Mouse (Mus musculus): Measurements from ENCODE around the gene Timm50.

Gene Timm50

DNA sequence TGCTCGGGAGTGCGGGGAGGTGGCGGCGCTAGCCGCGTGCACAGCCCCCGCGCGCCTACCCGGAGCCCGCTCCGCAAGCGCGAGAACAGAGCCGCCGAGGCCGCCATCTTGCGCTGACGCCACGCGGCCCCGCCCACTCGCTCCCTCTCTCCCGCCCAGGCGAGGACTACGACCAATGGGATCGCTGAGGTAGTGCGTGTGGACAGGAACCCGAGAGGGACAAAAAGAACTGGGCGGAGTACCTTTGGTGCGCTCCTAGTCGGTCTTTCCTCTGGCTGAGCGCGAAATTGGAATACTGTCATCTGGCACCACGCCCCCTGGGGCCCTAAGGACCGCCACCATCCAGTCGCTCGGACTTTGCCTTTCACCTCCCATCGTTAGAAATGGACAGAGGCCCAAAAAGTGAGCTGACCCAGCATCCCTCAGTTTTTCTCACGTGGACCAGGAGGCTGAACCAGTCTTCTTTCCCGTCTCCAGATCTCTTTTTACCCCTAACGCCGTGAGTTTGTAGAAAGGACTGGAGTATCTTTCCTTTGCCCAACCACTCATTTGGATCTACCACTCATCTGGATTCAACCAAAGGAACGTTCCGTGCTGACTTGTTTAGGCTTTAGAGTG is at the start of gene Timm50:
Gene Timm50, minus strand, starts transcription at position 147 of the 618 bp plus-strand sequence.
- DNase-seq (ENCODE audit: extremely low read depth, low read depth) = peak; percentile 94

DNA sequence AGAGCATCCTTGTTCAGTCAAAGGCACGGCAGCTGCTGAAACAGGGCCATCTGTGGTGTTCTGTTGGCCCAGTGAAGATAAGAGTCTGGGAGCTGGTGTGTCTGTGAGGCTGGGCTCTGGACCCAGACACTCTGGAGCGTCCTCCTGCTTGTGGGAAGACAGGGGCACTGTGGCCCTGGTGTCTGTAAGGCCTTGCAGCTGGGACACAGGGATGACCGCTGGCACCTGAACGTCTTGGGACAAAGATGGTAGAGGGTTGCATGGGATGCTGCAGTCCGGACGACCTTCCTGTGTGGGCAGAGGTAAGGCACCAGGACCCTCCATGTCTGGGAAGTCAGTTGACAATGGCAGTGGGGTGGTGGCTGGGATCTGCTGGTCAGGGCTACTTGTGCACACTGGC is 48.4 kb upstream of the Timm50 start:
- no peak for DNase-seq (ENCODE audit: extremely low read depth, low read depth)

DNA sequence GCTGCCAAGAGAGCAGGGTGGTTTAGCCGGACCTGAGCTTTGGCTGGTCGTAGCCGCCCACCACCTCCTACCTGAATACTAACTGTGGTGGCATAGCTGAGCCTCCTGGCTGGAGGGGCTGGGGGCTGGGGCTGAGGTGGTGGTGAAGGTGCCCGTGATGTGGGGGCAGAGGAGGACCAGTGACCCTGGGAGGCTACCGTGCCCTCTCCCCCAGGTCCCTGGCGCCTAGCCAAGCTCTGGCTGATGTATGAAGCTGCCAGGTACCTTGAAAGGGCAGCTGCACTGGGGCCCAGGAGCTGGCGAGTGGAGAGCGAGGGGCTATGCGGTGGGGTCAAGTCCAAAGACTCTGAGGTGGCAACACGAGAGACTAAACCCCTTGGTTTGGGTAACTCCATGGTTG is 48.0 kb upstream of the Timm50 start:
- no peak for DNase-seq (ENCODE audit: extremely low read depth, low read depth)

DNA sequence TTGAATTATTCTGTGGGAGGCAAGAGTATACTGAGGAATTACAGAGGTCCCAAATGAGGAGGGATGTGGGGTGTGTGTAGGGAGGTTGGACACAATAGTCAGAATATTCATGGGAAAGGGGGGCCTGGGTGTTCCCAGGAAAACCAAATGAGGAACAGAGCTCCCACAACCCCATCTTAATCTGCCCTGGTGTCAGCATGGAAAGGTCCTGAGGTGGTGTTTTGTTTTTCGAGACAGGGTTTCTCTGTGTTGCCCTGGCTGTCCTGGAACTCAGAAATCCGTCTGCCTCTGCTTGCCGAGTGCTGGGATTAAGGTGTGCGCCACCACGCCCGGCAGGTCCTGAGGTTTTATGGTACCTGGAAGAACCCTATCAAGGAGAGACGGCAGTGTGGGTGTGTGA is 46.6 kb upstream of the Timm50 start:
- no peak for DNase-seq (ENCODE audit: extremely low read depth, low read depth)

DNA sequence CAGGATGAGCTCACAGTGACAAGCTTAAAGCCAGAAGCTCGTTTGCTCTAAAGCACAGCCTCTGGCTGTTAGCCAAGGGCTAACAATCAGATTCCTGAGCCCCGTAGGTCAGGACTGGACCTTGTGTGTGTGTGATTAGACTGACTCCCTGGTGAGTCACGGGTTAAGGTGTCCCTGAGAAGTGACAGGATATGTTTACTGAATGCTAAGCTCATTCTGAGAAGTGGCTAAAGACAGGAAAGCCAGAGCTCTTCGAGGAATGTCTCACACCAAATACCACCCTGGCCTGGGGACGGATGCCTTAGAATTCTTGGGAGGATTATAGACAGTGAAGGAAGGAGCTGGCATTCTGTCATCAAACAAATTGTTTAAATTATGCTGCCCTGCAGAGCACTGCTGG is 46.1 kb upstream of the Timm50 start:
- DNase-seq (ENCODE audit: extremely low read depth, low read depth) = no peak

DNA sequence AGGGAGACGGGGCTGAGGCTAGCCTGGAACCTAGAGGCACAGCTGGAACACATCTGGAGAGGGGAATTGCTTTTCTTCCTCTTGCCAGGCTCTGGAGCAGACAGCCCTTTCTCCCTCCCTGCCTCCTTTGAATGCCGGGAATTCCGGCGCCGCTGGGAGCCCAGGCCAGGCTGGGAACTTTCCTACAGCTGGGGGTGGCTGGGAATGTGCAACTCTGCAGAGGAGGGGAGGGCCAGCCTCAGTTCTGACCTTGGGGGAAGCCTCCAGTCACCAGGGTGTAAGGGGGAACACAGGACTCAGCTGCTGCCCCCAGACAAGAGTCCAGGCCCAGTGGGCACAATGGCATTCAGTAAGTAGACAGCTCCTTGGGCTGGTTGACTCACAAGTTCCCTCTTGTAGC is 45.1 kb upstream of the Timm50 start:
- no peak for DNase-seq (ENCODE audit: extremely low read depth, low read depth)

DNA sequence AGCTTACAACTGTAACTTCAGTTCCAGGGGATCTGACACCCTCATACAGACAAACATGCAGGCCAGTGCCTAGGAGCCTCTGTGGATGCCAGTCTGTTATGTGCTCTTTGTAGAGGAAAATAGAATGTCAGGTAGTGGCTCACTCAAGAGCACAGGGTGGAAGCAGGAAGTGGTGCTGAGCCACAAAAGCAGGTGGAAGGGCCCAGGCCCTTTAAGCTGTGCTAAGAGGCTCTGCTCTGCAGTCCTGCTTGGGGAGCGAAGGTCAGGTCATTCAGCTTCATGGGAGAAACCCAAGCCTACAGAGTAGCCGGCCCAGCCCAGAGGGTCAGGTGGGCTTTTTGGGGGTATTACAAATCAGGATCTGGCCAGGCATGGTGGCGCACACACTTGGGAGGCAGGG is 43.3 kb upstream of the Timm50 start:
- DNase-seq (ENCODE audit: extremely low read depth, low read depth) = no peak

DNA sequence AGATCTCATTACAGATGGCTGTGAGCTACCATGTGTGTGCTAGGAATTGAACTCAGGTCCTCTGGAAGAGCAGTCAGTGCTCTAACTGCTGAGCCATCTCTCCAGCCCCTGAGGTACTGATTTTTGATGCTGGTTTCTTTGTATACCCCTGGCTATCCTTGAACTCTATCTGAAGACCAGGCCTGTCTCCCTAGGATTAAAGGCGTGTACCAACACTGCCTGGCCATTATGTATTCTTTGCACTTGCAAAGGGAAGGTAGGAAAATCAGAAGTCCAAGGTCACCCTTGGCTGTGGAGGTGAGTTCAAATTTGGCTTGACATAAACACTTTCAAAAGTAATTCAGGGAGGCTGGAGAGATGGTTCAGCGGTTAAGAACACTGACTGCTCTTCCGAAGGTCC is 42.7 kb upstream of the Timm50 start:
- DNase-seq (ENCODE audit: extremely low read depth, low read depth) = no peak

DNA sequence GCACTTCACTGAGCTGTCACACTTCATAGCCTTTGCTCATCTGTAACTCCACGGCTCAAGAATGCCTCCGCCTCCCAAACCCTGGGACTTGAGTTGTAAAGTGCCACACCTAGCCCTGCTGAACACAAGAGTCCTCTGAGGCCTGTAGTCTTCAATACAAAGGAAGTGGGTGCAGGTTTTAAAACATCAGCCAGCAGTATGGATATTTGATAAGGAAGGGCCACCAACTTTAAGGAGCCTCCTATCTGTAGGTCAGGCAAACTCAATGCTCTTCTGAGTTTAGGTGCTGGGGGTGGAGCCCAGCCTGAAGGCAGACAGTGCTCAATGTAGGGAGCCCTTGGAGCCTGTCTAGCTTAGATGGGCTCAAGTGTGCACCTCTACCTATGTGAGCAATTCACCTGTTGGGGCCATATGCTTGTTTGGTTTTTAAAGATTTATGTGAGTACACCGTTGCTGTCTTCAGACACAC is 42.3 kb upstream of the Timm50 start:
- DNase-seq (ENCODE audit: extremely low read depth, low read depth) = no peak

DNA sequence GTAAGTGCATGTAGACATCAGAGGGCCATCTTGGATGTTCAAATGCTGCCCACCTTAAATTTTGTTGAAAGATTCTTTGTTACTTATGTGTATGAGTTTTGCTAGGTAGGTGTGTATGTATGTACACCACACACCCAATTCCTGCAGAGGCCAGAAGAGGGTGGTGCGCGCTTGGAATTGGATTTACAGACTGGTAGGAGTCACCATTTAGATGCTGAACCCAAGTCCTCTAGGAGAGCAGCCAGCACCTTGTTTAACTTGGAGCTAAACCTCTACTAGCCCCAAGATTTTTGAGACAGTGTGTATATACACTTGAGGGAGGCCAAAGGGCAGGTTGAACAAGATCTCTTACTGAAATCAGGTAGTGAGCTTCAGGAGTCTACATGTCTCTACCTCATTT is 41.4 kb upstream of the Timm50 start:
- no peak for DNase-seq (ENCODE audit: extremely low read depth, low read depth)

DNA sequence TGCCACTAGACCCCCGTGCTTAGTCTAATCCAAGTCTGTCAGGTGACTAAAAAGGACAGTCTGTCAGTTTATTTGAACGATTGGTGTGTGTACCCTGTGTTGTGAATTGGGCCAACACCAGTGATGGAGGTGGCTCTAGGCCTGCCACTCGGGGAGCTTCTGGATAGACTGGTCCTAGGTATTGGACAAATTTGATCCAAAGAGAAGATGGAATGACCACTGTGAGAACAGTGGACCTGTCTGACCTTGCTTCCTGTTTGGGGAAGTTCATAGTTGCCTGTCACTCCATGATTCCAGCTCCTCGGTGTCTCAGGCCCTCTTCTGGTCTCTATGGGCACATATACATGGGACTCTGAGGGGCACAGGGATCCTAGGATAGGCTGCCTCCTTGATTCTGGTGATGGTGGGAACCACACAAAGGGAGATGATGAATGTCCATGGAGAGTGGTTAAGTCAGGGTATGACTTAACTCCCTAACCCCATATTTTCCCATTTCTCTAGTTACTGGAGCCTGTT is 39.9 kb upstream of the Timm50 start:
- DNase-seq (ENCODE audit: extremely low read depth, low read depth) = no peak

DNA sequence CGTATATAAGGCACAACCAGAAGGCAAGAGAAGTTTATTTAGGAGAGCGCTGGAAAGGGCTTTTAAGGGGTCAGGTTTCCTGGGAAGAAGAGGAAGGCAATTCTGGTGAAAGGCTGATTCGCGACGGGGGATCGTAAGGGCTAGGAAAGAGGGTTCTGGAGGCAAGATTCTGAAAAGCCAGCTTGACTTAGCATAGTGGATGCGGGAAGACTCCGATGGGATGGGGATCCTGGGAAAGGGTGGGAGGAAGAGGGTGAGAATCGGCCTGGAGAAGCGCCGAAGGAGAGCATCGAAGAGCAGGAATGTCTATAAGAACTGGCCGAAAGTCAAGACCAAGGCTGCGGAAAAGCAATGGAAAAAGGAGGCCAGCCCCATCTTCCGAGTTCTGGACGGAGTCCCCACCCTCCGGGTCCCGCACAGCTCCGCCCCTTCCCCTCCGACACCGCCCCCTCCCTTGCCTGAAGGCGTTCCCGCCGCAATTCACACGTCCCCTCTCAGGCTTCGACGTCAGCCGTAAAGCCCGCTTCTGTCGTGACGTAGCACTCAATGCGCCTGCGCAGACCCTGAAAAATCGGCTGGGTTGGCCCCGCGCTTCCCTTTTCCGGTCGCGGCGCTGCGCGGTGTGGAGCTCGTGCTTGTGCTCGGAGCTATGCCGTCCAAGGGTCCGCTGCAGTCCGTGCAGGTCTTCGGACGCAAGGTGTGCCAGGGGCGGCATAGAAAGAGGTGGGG is 38.4 kb upstream of the Timm50 start, which contains the start of gene Rps16:
Gene Rps16, plus strand, starts transcription at position 498 of the 729 bp plus-strand sequence.
- peak; percentile 81 for DNase-seq (ENCODE audit: extremely low read depth, low read depth)

DNA sequence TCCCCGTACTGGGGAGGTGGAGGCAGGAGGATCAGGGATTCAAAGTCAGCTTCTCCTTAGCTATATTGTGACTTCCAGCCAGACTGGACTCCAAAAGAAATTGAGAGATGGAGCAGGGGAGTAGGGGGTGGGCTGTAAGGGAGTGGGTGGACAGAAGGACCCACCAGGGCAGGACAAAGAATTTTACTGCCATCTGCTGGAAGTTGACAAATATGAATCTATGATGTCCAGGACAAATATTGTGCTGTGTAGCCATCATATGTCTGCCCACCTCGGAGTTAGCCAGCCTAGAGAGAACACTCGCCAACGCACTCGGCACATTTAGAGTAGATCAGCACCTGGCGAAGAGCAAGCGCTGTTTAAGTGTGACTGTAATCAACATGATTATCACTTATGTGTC is 36.7 kb upstream of the Timm50 start:
- DNase-seq (ENCODE audit: extremely low read depth, low read depth) = no peak

DNA sequence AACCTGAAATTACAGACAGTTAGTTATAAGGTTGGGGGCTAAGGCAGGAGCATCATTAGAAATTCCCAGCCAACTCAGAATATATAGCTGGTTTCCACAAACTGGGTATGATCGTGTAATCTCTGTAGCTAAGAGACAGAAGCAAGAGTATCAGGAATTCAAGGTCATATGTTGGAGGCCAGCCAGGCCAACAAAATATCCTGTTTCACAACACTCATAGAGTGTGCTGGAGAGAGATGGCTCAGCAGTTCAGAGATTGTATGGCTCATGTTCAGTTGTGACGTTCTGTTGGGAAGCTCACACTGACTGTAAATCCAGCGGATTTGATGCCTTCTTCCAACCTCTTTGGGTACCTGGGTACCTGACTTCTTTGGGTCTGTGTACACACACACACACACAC is 35.9 kb upstream of the Timm50 start:
- DNase-seq (ENCODE audit: extremely low read depth, low read depth) = no peak

DNA sequence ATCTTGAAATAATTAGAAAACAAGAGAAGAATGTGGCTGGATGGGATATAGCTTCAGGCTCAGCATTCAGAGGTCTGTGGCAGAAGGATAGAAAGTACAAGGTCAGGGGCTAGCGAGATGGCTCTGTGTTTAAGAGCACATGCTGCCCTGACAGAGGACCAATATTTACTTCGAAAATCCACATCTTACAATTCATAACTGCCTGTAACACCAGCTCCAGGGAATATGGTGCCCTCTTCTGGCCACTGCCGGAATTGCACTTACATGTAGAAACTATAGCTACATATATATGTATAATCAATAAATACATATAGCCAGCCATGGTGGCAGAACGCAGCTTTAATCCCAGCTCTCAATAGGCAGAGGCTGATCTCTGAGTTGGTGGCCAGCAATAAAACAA is 32.8 kb upstream of the Timm50 start:
- peak; percentile 59 for DNase-seq (ENCODE audit: extremely low read depth, low read depth)

DNA sequence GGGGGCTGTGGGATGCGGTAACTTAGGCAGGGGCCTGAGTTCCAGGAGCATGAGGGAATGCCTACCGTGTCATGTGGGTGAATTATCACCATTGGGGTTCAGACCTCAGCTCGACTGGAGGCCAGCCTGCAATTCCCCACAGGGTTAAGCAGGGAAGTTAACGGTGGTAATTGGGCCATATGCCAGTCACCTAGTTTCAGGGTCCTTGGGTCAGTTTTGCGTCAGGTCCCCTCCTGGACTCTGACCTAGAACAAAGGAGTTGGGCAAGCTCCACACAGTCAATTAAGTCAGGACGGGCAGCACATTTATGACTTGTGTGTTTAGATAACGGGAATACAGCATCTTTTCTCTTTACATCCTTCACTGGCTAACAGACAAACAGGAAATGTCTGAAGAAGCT is 29.5 kb upstream of the Timm50 start:
- DNase-seq (ENCODE audit: extremely low read depth, low read depth) = no peak

DNA sequence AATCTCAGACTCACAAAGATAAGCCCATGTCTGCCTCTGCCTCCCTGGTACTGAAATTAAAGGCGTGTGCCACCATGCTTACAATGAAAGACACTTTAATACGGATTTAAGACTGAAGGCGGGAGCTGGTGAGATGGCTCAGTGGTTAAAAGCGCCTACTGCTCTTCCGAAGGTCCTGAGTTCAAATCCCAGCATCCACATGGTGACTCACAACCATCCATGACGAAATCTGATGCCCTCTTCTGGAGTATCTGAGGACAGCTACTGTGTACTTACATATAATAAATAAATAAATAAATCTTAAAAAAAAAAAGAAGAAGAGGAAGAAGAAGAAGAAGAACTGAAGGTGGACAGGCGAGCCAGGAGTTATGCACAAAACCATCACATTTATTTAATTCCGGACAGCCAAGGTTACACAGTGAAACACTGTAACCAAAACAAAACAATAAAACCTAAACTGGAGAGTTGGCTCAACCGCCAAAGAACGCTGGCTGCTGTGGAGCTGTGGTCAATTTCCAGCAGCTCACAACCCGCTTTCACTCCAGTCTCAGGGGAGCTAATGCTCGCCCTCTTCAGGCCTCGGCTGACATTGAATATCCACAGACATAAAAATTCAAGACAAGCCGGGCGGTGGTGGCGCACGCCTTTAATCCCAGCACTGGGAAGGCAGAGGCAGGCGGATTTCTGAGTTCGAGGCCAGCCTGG is 27.5 kb upstream of the Timm50 start:
- DNase-seq (ENCODE audit: extremely low read depth, low read depth) = peak; percentile 71

DNA sequence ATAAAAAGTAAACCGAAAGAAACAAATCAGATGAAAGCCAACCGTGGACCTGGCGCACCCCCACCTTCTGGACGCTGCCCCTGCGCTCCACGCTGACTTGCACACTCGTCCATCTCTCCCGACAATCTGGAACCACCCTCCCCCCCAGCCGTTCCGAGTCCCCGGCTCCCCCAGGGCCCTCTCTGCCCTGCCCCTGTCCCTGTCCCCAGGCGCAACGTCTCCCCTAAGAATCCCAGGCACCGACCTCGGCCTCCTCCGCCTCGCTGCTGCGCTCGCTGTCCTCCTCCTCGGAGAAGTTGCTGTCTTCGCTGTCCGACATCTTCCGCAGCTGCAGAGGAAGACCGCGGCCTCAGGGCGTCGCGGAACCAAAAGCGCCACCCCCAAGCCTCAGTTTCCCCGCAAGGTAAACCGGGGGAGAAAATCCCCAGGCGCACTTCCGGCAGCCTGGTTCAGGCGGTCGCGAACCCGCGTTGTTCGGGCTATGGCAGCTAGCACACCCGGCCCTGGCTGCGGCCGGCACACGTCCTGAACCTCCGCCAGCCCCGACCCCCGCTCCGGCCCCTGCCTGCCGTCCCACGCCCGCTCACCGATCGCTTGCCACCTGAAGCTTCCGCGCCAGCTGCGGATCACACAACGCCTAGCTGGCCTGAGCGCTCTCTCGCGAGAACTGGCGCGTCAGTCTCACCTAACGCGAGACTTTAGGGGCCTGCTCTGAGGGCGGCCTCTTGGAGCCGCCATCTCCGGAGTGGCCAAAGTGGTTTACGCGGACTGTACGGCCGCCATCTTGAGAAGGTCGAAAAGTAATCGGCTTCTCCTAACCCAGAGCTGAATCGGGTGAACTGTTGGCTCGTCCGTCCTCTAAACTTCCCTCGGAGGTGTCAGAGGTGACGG is 26.5 kb upstream of the Timm50 start, which contains the start of gene Supt5:
Gene Supt5, minus strand, starts transcription at position 639 of the 891 bp plus-strand sequence.
- peak; percentile 95 for DNase-seq (ENCODE audit: extremely low read depth, low read depth)

DNA sequence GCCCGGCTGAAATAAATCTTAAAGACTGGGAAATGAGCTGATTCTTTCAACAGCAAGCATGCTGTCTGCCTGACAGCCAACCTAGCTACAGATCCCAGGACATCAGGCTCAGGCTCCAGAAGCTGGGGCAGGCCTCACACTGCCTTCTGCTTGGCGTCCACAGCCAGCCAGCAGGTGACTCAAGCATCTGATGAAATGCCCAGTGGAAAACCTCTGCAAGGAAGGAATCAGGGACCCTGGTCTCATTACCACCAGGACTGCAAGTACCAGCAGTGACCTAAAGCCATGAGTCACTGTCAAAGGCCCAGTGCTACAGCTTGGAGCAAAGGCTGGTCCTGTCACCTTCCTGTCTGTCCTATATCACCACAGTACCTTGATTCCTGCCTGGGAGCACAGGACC is 23.6 kb upstream of the Timm50 start:
- no peak for DNase-seq (ENCODE audit: extremely low read depth, low read depth)

DNA sequence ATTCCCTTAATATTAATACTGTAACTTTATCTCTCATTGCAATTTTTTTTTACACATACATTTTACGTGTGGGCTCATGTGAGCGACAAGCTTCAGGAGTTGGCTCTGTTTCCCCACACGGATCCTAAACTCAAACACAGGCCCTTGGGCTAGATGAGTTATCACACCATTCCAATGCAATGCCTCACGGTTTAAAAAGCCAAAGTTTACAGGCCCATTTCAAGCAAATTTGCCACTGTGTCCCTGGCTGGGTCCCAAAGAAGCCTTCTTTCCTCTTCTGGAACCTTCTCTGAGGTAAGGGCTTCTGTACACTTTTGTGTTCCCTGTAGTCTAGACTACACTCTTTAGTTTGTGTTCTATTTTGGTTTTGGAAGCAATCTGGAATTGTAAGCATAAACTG is 22.7 kb upstream of the Timm50 start:
- DNase-seq (ENCODE audit: extremely low read depth, low read depth) = no peak

DNA sequence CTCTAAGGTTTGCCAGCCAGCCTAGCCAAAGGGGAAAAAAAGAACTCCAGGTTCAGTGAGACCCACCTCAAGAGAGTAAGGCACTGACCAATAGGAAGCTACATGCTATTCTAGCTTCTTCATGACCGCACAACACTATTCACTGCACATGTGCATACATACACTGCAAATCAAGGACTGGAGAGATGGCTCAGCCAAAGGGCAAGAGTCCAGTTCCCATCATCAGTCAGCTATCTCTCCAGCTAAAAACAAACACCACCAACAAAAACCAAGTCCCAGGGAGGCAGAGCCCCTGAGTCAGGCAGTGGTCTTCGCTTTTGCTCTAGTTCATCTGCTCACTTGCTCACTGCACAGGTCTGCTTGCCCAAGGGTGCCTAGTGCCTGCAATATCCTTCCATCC is 16.4 kb upstream of the Timm50 start:
- no peak for DNase-seq (ENCODE audit: extremely low read depth, low read depth)

Data from MEL-GATA-1-ER (cell line).